Mouse (Mus musculus) cortical plate, adult 2 months (tissue): ENCODE results near the gene Fanci.

Source experiments
- CTCF ChIP-seq: fragments of 200-500 bp; IDR thresholded peaks from 2 replicates; pipeline ENCODE4 v1.5.1; 2011; ENCODE audit warnings: mild to moderate bottlenecking, control low read depth, low read length; ENCODE audit not compliant: insufficient read depth; ENCODE audit errors: extremely low read depth
- POLR2A ChIP-seq: fragments of 200-500 bp; IDR thresholded peaks from 2 replicates; pipeline ENCODE4 v1.6.1; 2011; ENCODE audit warnings: mild to moderate bottlenecking, low read length, control low read depth; ENCODE audit not compliant: insufficient read depth; ENCODE audit errors: extremely low read depth

DNA sequence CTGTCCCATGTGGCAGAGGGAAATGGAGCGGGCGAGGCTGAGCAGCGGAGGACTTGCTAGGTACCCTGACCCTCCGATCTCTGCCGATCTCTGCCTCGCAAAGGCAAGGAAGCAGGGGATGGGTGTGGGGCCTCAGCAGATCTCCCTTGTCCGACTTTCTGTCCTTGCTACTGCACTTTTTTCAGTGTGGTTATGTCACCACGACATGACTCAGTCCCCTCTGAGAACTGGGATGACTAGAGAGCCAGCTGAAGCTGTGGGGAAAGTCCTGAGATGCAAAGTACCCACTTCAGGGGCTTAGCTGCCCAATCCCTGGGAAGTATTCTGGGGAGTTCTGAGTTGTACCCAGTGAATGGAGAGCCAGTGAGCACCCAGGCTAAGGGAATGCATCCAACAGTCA, 4.6 kb upstream of the Fanci start:
- no peak for TF ChIP-seq CTCF
- no peak for TF ChIP-seq POLR2A
